Mouse (Mus musculus): ENCODE results near the gene Itfg2. TPM values are rescaled to one million over a fixed set of nuclear protein-coding genes. Genes with fewer than 3 reads are reported as not detected.

Gene Itfg2
- polyA plus RNA-seq, 1 experiment from 2014 or later: 13.4 TPM

DNA sequence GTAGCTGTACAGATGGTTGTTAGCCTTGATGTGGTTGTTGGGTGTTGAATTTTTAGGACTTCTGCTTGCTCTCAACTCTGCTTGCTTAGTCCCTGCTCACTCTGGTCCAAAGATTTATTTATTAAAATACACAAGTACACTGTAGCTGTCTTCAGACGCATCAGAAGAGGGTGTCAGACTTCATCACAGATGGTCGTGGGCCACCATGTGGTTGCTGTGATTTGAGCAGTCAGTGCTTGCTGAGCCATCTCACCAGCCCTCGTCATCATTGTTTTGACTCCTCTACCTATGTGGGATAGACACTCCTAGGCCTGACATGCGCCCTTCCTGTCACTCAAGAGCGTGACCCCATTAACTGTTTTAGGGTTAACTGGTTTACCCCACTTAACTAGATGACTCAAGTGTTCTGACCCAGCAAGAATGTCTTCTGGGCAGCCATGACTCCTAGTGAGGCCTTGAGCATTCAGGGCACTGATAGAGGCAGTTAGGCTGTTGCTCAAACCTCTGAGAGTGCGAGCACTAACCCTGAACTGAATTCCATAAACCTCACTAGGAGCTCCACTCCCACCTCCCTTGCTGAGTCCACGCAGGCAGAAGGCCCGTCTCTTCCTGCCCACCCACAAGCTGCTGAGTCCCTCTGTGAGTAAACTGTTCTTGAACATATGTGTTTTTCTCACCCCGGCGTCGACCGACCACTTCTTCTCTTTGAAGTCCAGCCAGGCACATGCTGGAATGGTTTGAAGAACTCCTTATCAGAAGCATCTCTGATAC, 31.3 kb upstream of the Itfg2 start:
- no peaks in the 10 kb centered on the region for H3K4me1 ChIP-seq (replicated peaks)
- no peak overlapping the region for H3K4me3 ChIP-seq (replicated peaks)
- no peak overlapping the region for H3K9ac ChIP-seq
- no peak overlapping the region for H3K4me2 ChIP-seq
- no peak for ATAC-seq (ENCODE audit: low read depth)
- H3K27ac ChIP-seq: no peak overlapping the region
- no peak for DNase-seq
- no peaks in the 10 kb centered on the region for H3K27me3 ChIP-seq
- H3K36me3 ChIP-seq: no peaks in the 10 kb centered on the region
- H3K9me3 ChIP-seq (replicated peaks): no peaks in the 10 kb centered on the region
- WGBS (ENCODE audit: insufficient replicate concordance): 63% methylated on average over 12 of the region's 12 CpGs

DNA sequence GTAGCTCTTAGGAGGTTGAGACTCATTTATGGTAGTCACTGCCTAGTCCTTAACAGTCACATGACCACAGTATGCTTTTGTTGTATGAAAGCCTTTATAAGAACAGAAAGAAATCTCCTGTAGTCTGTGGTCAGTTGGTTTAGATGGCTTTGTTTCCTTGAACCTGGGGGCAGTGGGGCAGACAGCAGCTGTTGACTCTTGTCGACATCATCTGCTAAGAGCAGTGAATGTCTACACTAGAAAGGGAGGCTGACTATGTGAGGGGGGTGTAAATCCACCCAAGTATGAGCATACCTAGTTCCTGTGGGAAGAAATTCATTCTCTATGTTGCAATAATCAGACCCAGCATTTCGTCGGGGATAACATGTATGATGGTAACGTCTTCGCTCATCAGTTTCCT, 22.3 kb upstream of the Itfg2 start:
- Histone ChIP-seq H3K9ac (no peak overlapping the region), H3K27me3 (no peaks in the 10 kb centered on the region), H3K4me2 (no peak overlapping the region), H3K36me3 (no peaks in the 10 kb centered on the region), H3K27ac (no peak overlapping the region), H3K4me3 (replicated peaks) (no peak overlapping the region), H3K4me1 (replicated peaks) (peaks cover 13% of the 10 kb centered on the region), H3K9me3 (replicated peaks) (no peaks in the 10 kb centered on the region)
- ATAC-seq (ENCODE audit: low read depth): no peak
- DNase-seq: no peak
- WGBS (ENCODE audit: insufficient replicate concordance): 81% methylated on average over 5 of the region's 5 CpGs

DNA sequence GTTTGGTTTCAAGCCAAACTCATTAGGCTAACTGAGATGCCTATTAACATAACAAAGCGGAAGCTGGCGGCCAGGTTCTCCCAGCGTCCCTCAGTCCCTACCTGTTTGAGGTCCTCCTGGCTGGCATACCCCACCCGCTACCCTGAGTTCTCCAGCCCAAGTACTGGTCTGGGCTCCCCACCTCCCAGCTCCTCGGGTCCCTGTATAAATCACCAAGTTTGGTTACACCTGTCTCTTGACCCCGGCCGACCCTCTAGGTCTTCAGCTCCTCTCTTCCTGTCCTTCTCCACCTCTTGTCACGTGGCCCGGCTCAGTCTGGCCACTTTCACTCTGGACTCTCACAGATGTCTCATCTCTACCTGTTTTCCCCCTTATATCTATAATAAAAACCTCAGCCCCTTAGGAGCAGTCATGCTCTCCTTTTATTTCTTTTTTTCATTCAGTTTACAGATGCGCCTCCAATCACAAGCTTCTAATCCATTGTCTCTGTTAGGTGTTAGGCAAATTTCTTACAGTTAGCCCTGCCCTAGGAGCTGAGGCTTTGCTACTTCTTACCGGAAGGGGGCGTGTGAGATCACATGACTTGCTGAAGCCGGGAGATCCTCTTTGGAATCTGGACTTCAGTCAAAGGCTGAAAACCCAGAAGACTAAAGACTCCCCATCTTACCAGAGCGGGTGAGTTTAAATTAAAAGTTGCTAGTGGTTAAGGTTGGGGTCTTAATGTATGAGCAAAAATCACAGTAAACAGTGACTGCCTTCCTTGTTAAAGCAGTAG, 21.2 kb upstream of the Itfg2 start:
- WGBS (ENCODE audit: insufficient replicate concordance): 15% methylated on average over 14 of the region's 14 CpGs
- Histone ChIP-seq H3K4me1 (replicated peaks) (peaks cover 13% of the 10 kb centered on the region), H3K4me3 (replicated peaks) (peak overlapping the region; percentile 7; the same call in 1 of the 2 replicates), H3K27ac (no peak overlapping the region), H3K4me2 (peak overlapping the region; percentile 47), H3K36me3 (no peaks in the 10 kb centered on the region), H3K27me3 (no peaks in the 10 kb centered on the region), H3K9ac (peak overlapping the region; percentile 18; the same call in 1 of the 2 replicates), H3K9me3 (replicated peaks) (no peaks in the 10 kb centered on the region)
- DNase-seq: no peak
- ATAC-seq (ENCODE audit: low read depth): peak; percentile 62; the same call in 1 of the 2 replicates

DNA sequence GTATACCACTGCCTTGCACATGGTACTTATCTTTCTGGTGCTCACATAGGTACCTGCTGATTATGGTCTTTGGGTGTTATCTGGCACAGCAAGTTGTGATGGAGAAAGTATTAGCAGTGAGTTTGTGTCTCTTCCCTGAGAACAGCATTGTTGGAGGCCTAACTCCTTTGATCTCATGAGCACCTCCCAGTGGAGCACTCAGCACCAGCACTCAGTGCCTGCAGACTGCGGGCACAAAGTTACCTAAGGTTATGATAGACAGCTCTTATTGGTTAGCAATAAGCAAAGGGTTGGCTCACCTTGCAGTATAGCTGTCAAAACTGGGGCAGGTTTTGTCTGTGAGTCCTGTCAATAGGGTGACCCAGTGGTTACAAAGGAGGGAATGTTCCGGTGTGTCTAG, 15.5 kb upstream of the Itfg2 start:
- Histone ChIP-seq H3K27me3 (no peaks in the 10 kb centered on the region), H3K4me1 (replicated peaks) (peaks cover 50% of the 10 kb centered on the region), H3K9ac (no peak overlapping the region), H3K36me3 (peaks cover 15% of the 10 kb centered on the region), H3K9me3 (replicated peaks) (no peaks in the 10 kb centered on the region), H3K4me2 (no peak overlapping the region), H3K27ac (no peak overlapping the region), H3K4me3 (replicated peaks) (no peak overlapping the region)
- DNase-seq (peak; percentile 18), ATAC-seq (ENCODE audit: low read depth) (peak; percentile 4; the same call in 1 of the 2 replicates)
- 81% methylated on average over 2 of the region's 2 CpGs for WGBS (ENCODE audit: insufficient replicate concordance)

GRCm38 (mm10) chr6:128438871-128439341, 14.2 kb upstream of the Itfg2 start:
- peak overlapping the region; percentile 67 for H3K27ac ChIP-seq

GRCm38 (mm10) chr6:128438317-128438870, 13.7 kb upstream of the Itfg2 start, which contains the start of gene Fkbp4:
Fkbp4 (minus strand) TSS chr6:128438677.
- peak within 1 kb of the TSS; percentile 96 for H3K9ac ChIP-seq
- H3K36me3 ChIP-seq: peaks cover 34% of the 10 kb centered on the region
- H3K9me3 ChIP-seq (replicated peaks): no peaks in the 10 kb centered on the region
- H3K4me3 ChIP-seq (replicated peaks): peak within 1 kb of the TSS; percentile 93
- DNase-seq: peak; percentile 93
- H3K27me3 ChIP-seq: no peaks in the 10 kb centered on the region
- peak within 1 kb of the TSS; percentile 99 for H3K4me2 ChIP-seq
- peak within 1 kb of the TSS; percentile 90 for H3K27ac ChIP-seq
- peak; percentile 93 for ATAC-seq (ENCODE audit: low read depth)
- under 1% methylated on average over 67 of the region's 67 CpGs for WGBS (ENCODE audit: insufficient replicate concordance)
- peaks cover 47% of the 10 kb centered on the region for H3K4me1 ChIP-seq (replicated peaks)

More at GRCm38 (mm10) chr6:128438871-128439341, 14.2 kb upstream of the Itfg2 start:
- Histone ChIP-seq H3K4me3 (replicated peaks) (peak overlapping the region; percentile 93), H3K4me2 (peak overlapping the region; percentile 99), H3K36me3 (peaks cover 29% of the 10 kb centered on the region), H3K4me1 (replicated peaks) (peaks cover 47% of the 10 kb centered on the region), H3K27me3 (no peaks in the 10 kb centered on the region), H3K9me3 (replicated peaks) (no peaks in the 10 kb centered on the region), H3K9ac (peak overlapping the region; percentile 96)
- 20% methylated on average over 18 of the region's 18 CpGs for WGBS (ENCODE audit: insufficient replicate concordance)
- DNase-seq (peak; percentile 27), ATAC-seq (ENCODE audit: low read depth) (peak; percentile 52)

- Histone ChIP-seq H3K4me2 (peak overlapping the region; percentile 99), H3K9me3 (replicated peaks) (no peaks in the 10 kb centered on the region), H3K4me1 (replicated peaks) (peaks cover 47% of the 10 kb centered on the region), H3K9ac (peak overlapping the region; percentile 96), H3K4me3 (replicated peaks) (peak overlapping the region; percentile 93), H3K27me3 (no peaks in the 10 kb centered on the region), H3K27ac (peak overlapping the region; percentile 90), H3K36me3 (peaks cover 40% of the 10 kb centered on the region)
- WGBS (ENCODE audit: insufficient replicate concordance): under 1% methylated on average over 52 of the region's 52 CpGs
- ATAC-seq (ENCODE audit: low read depth): peak; percentile 70
- DNase-seq: peak; percentile 52
These were observed 13.1 kb upstream of the Itfg2 start for GRCm38 (mm10) chr6:128437731-128438316.

DNA sequence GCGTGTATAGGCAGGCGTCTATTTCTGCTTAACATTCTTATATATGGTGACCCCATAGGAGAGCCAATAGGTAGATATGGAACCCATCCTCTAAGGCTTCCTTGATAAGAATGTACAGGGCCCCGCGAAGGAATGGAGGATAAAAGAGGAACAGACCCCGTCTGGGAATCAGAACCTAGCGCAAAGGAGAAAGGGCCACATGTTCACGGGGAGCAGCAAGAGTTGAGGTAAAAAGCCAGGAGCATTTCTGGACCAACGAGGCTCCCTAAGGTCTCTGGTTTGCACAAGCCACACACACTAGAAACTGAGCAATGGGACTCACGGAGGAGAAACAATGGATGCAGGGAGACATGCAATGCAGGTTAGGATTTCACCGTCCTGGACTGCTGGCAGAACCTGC, 12.6 kb upstream of the Itfg2 start:
- no peaks in the 10 kb centered on the region for H3K27me3 ChIP-seq
- H3K9me3 ChIP-seq (replicated peaks): no peaks in the 10 kb centered on the region
- H3K36me3 ChIP-seq: peaks cover 45% of the 10 kb centered on the region
- peak overlapping the region; percentile 93 for H3K4me3 ChIP-seq (replicated peaks)
- H3K4me2 ChIP-seq: peak overlapping the region; percentile 99
- H3K27ac ChIP-seq: peak overlapping the region; percentile 90
- peak overlapping the region; percentile 96 for H3K9ac ChIP-seq
- WGBS (ENCODE audit: insufficient replicate concordance): under 1% methylated on average over 10 of the region's 10 CpGs
- H3K4me1 ChIP-seq (replicated peaks): peaks cover 47% of the 10 kb centered on the region
- ATAC-seq (ENCODE audit: low read depth) (no peak), DNase-seq (no peak)

- H3K36me3 ChIP-seq: peaks cover 53% of the 10 kb centered on the region
- peak overlapping the region; percentile 93 for H3K4me3 ChIP-seq (replicated peaks)
- H3K9ac ChIP-seq: peak overlapping the region; percentile 96
- H3K4me2 ChIP-seq: peak overlapping the region; percentile 99
- peaks cover 47% of the 10 kb centered on the region for H3K4me1 ChIP-seq (replicated peaks)
- WGBS (ENCODE audit: insufficient replicate concordance): 78% methylated on average over 8 of the region's 8 CpGs
- ATAC-seq (ENCODE audit: low read depth): no peak
- H3K9me3 ChIP-seq (replicated peaks): no peaks in the 10 kb centered on the region
- no peaks in the 10 kb centered on the region for H3K27me3 ChIP-seq
- no peak for DNase-seq
- no peak overlapping the region for H3K27ac ChIP-seq
These were observed 11.8 kb upstream of the Itfg2 start for GRCm38 (mm10) chr6:128436356-128437005.

GRCm38 (mm10) chr6:128435474-128435873, 10.7 kb upstream of the Itfg2 start:
- 57% methylated on average over 5 of the region's 5 CpGs for WGBS (ENCODE audit: insufficient replicate concordance)
- H3K27ac ChIP-seq: no peak overlapping the region
- no peaks in the 10 kb centered on the region for H3K9me3 ChIP-seq (replicated peaks)
- H3K4me2 ChIP-seq: no peak overlapping the region
- no peak overlapping the region for H3K4me3 ChIP-seq (replicated peaks)
- H3K36me3 ChIP-seq: peaks cover 62% of the 10 kb centered on the region
- H3K4me1 ChIP-seq (replicated peaks): peaks cover 50% of the 10 kb centered on the region
- ATAC-seq (ENCODE audit: low read depth): no peak
- no peak overlapping the region for H3K9ac ChIP-seq
- H3K27me3 ChIP-seq: no peaks in the 10 kb centered on the region
- DNase-seq: no peak

Measured in liver, embryonic 13.5 days (tissue).